Mouse (Mus musculus): ENCODE results near the gene Gabra5.

Gene Gabra5

GRCm38 (mm10) chr7:57386517-57387340, 123.1 kb downstream of the Gabra5 start, which contains the start of gene Gabrg3:
Gabrg3 (minus strand) TSS chr7:57387188.
- peak in 1 of 2 experiments; percentile 47 for DNase-seq (ENCODE audit: low spot score in 2 of 2)

DNA sequence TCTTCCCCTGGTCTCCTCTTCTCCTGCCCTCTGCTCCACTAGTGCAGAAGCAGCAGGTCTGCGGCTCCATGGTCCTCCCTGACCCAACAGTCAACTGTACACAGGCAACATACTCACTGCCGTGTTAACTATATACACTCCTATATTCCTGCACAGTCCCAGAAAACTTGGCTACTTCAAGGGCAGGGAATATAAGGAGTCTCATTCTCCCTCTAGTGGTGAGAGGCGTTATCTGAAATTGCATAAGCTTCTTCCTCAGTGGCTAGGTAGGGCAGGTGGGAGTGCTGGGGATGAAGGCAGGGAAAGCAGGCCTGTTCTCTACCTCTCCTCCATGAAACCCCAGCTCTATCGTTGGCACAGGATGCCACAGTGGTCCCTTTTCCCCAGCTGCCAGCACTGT, 125.7 kb downstream of the Gabra5 start:
- peak in 1 of 2 experiments; percentile 72 for DNase-seq (ENCODE audit: low spot score in 2 of 2)

DNA sequence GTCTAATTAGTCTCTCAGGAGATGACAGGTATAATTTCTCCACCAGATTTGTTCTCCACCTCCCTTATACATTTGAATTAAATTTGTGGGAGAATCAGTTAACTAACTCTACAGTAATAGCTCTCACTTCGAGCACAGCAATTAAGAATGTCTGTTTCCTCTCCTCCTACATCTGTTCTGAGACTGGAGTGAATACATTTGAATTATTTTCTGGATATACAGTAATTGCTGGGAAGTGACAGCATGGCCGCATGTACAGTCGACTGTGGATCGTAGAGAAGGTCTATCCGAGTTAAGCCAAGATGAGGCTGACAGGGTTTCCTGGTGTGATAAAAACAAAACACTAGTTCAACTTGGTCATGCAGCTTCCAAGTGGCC, 143.9 kb downstream of the Gabra5 start:
- no peak for DNase-seq (ENCODE audit: low spot score in 2 of 2)

GRCm38 (mm10) chr7:57365134-57366012, 144.5 kb downstream of the Gabra5 start:
- no peak for DNase-seq (ENCODE audit: low spot score in 2 of 2)

- peak in 1 of 2 experiments; percentile 21 for DNase-seq (ENCODE audit: low spot score in 2 of 2)
Observed at GRCm38 (mm10) chr7:57363812-57364211, 146.0 kb downstream of the Gabra5 start.

GRCm38 (mm10) chr7:57357871-57358540, 151.9 kb downstream of the Gabra5 start:
- no peak for DNase-seq (ENCODE audit: low spot score in 2 of 2)
